In the genomic region with DNA sequence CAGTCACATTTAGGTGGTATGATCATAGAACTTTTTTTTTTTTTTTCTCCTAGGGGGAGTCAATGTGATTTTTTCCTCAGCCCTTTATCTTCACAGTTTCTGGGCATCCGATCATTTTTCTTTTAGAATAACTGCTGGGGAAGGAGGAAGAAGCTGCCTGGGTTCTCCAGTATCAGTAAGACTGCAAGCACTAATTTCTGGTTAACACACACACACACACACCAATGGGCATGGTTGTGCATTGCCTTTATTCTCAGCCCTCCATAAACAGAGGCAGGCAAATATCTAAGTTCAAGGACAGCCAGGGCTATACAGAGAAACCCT, we compare ENCODE assay signal across 10 mouse cellular contexts. TPM values are rescaled to one million over a fixed set of nuclear protein-coding genes. Genes with fewer than 3 reads are reported as not detected.
DNase-seq lines count a peak whose midpoint lies in the region; ATAC-seq and TF ChIP-seq lines count a peak whose summit lies in the region.
"Had no signal": no experiment of that assay in that cellular context is flagged by ENCODE, and none has a peak within 500 bp of the region (broad histone marks: within the 10 kb centered on the region; RNA-seq: fewer than 3 reads in every experiment).

No protein-coding gene starts in this region.

- peak overlapping the region; percentile 68 for H3K4me2 ChIP-seq in heart, embryonic 15.5 days
- H3K4me2 ChIP-seq in hindbrain, embryonic 12.5 days (replicated peaks): peak overlapping the region; percentile 74

- peak overlapping the region; percentile 90 for H3K27ac ChIP-seq in heart, embryonic 15.5 days
- peak overlapping the region; percentile 86 for H3K27ac ChIP-seq in MEL (ENCODE audit: control insufficient read depth, low read depth, low read length)
- peak overlapping the region; percentile 94; the same call in 1 of the 2 replicates for H3K27ac ChIP-seq in hindbrain, embryonic 12.5 days
- H3K27ac ChIP-seq in midbrain, embryonic 10.5 days (replicated peaks): peak overlapping the region; percentile 88

- peaks cover 19% of the 10 kb centered on the region for H3K4me1 ChIP-seq in heart, embryonic 15.5 days (replicated peaks)
- peaks cover 0 to 14% of the 10 kb centered on the region in 2 experiments; a peak in 2 of 4 replicates for H3K4me1 ChIP-seq in MEL (ENCODE audit: control insufficient read depth in 1 of 2, insufficient read depth in 2 of 2, low read length in 2 of 2)
- peaks cover 17% of the 10 kb centered on the region for H3K4me1 ChIP-seq in hindbrain, embryonic 12.5 days
- peaks cover 29% of the 10 kb centered on the region for H3K4me1 ChIP-seq in midbrain, embryonic 10.5 days

- TF ChIP-seq EP300 in MEL (IDR thresholded peaks at IDR 0.05; ENCODE audit: low read depth in 1 of 2, low read length in 2 of 2): no peak

- peak overlapping the region; percentile 45; the same call in 1 of the 2 replicates for H3K4me3 ChIP-seq in heart, embryonic 15.5 days
- H3K4me3 ChIP-seq in MEL (ENCODE audit: control insufficient read depth in 1 of 2, insufficient read depth in 1 of 2, low read depth in 2 of 2, low read length in 2 of 2): peak overlapping the region; percentile 6 to 47; a peak in 3 of 4 replicates
- peak overlapping the region; percentile 39 for H3K4me3 ChIP-seq in hindbrain, embryonic 12.5 days
- peak overlapping the region; percentile 54 for H3K4me3 ChIP-seq in midbrain, embryonic 10.5 days

- no peaks in the 10 kb centered on the region for H3K27me3 ChIP-seq in heart, embryonic 15.5 days
- H3K27me3 ChIP-seq in MEL (ENCODE audit: control insufficient read depth in 1 of 2, insufficient read depth in 2 of 2, low read length in 2 of 2): no peaks in the 10 kb centered on the region
- no peaks in the 10 kb centered on the region for H3K27me3 ChIP-seq in hindbrain, embryonic 12.5 days
- H3K27me3 ChIP-seq in midbrain, embryonic 10.5 days (ENCODE audit: low read depth, poor library complexity, severe bottlenecking): no peaks in the 10 kb centered on the region

- DNase-seq in heart, adult 11 months: no peak
- DNase-seq in MEL (ENCODE audit: low read depth, low spot score): peak; percentile 84
- no peak for DNase-seq in midbrain, embryonic 10.5 days (ENCODE audit: low spot score)
- no peak for DNase-seq in cerebellum, postnatal 14 days
- no peak for DNase-seq in frontal cortex, postnatal 25 days (ENCODE audit: low spot score in 2 of 2)
- DNase-seq: lung, adult 18-20 months had no signal

- H3K9ac ChIP-seq in heart, embryonic 15.5 days: 0 out of 2 replicates have a peak overlapping the region, but pooled peaks have one; percentile 60
- peak overlapping the region; percentile 75 for H3K9ac ChIP-seq in MEL (ENCODE audit: control insufficient read depth, low read depth, low read length, poor library complexity, severe bottlenecking)
- H3K9ac ChIP-seq in hindbrain, embryonic 12.5 days: 0 out of 2 replicates have a peak overlapping the region, but pooled peaks have one; percentile 8

- TF ChIP-seq CTCF in MEL (IDR thresholded peaks at IDR 0.05 in 2 of 3, conservative IDR thresholded peaks at IDR 0.05 in 1 of 3; ENCODE audit: control insufficient read depth in 1 of 3, insufficient read depth in 1 of 3, low read depth in 2 of 3, low read length in 3 of 3, poor library complexity in 1 of 3, severe bottlenecking in 1 of 3): no peak

- TF ChIP-seq POLR2A in MEL (IDR thresholded peaks at IDR 0.05; ENCODE audit: control insufficient read depth in 1 of 2, insufficient read depth in 1 of 2, low read depth in 1 of 2, low read length in 2 of 2, poor library complexity in 1 of 2): no peak

- no peaks in the 10 kb centered on the region for H3K79me2 ChIP-seq in MEL (ENCODE audit: control insufficient read depth, insufficient read depth, low read length, poor library complexity)

- no peak for TF ChIP-seq RAD21 in MEL (IDR thresholded peaks at IDR 0.05; ENCODE audit: low read depth, low read length)

- WGBS in heart, embryonic 15.5 days: 54% methylated on average over 1 of the region's 1 CpGs
- WGBS in hindbrain, embryonic 12.5 days: 47% methylated on average over 1 of the region's 1 CpGs
- 62% methylated on average over 1 of the region's 1 CpGs for WGBS in midbrain, embryonic 10.5 days

- H3K36me3 ChIP-seq in heart, embryonic 15.5 days: no peaks in the 10 kb centered on the region
- H3K36me3 ChIP-seq in MEL (ENCODE audit: control insufficient read depth in 1 of 2, insufficient read depth in 2 of 2, low read length in 2 of 2): peaks cover 0 to 19% of the 10 kb centered on the region in 2 experiments; a peak in 2 of 4 replicates
- H3K36me3 ChIP-seq in hindbrain, embryonic 12.5 days: no peaks in the 10 kb centered on the region
- H3K36me3 ChIP-seq in midbrain, embryonic 10.5 days: no peaks in the 10 kb centered on the region

- H3K9me3 ChIP-seq in heart, embryonic 15.5 days (replicated peaks): no peaks in the 10 kb centered on the region
- no peaks in the 10 kb centered on the region for H3K9me3 ChIP-seq in MEL (replicated peaks; ENCODE audit: insufficient read depth, low read length)
- no peaks in the 10 kb centered on the region for H3K9me3 ChIP-seq in hindbrain, embryonic 12.5 days (replicated peaks)
- no peaks in the 10 kb centered on the region for H3K9me3 ChIP-seq in midbrain, embryonic 10.5 days (replicated peaks)

- no peak for ATAC-seq in heart, embryonic 15.5 days (replicated peaks; ENCODE audit: insufficient number of reproducible peaks, insufficient read depth, low FRiP score, low read depth)
- no peak for ATAC-seq in hindbrain, embryonic 12.5 days (ENCODE audit: low FRiP score)
- ATAC-seq in cerebellum, adult (ENCODE audit: insufficient number of reproducible peaks, low FRiP score, low TSS enrichment): no peak

TF ChIP-seq in MEL, 35 proteins besides CTCF, POLR2A, EP300 and RAD21:
- no peak for TF ChIP-seq CHD1 (IDR thresholded peaks at IDR 0.05; ENCODE audit: low read depth, low read length)
- no peak for TF ChIP-seq E2F4 (IDR thresholded peaks at IDR 0.05; ENCODE audit: borderline replicate concordance, low read depth, low read length)
- TF ChIP-seq ZMIZ1 (IDR thresholded peaks at IDR 0.05; ENCODE audit: low read depth, low read length): no peak
- TF ChIP-seq ETS1 (IDR thresholded peaks at IDR 0.05; ENCODE audit: low read depth, low read length): no peak
- no peak for TF ChIP-seq ZKSCAN1 (IDR thresholded peaks at IDR 0.05; ENCODE audit: low read depth, low read length)
- no peak for TF ChIP-seq POLR2AphosphoS5 (IDR thresholded peaks at IDR 0.05; ENCODE audit: borderline replicate concordance, low read depth, low read length)
- no peak for TF ChIP-seq SMC3 (IDR thresholded peaks at IDR 0.05; ENCODE audit: low read depth, low read length)
- TF ChIP-seq MYC (IDR thresholded peaks at IDR 0.05; ENCODE audit: low read depth, low read length): no peak
- TF ChIP-seq MAX (IDR thresholded peaks at IDR 0.05; ENCODE audit: low read length): no peak
- no peak for TF ChIP-seq MAZ (IDR thresholded peaks at IDR 0.05; ENCODE audit: low read depth, low read length)
- no peak for TF ChIP-seq GABPA (IDR thresholded peaks at IDR 0.05; ENCODE audit: low read depth, low read length)
- TF ChIP-seq NELFE (IDR thresholded peaks at IDR 0.05; ENCODE audit: low read depth, low read length): no peak
- TF ChIP-seq ZC3H11A (IDR thresholded peaks at IDR 0.05; ENCODE audit: low read depth, low read length): no peak

RNA-seq across cellular contexts. Expression of a gene that starts 1.2 kb away (rescaled TPM):
- 0.50 and 0.74 TPM in 2 replicates for polyA plus RNA-seq in heart, embryonic 15.5 days (2015; fragmentation: Nextera tagmentation; extraction: Ambion mirVana)
- total RNA-seq in MEL (2012; rRNA removed): 123 and 153 TPM in 2 replicates
- polyA plus RNA-seq in MEL (2012; ENCODE audit: insufficient read depth in 1 of 2, insufficient read length in 2 of 2, low read depth in 1 of 2, low replicate concordance in 2 of 2, missing spikeins in 1 of 2): under 1 TPM in 1 of 2 experiments, not detected in 1; 0.15 TPM
- 0.72 and 0.93 TPM in 2 replicates for polyA plus RNA-seq in hindbrain, embryonic 12.5 days (2016; fragmentation: Nextera tagmentation; extraction: Ambion mirVana)
- polyA plus RNA-seq in midbrain, embryonic 10.5 days (2016; fragmentation: Nextera tagmentation; extraction: Ambion mirVana): 1.3 TPM in 2 replicates

RNA-seq across cellular contexts. Expression of a gene that starts 1.4 kb away (rescaled TPM):
- polyA plus RNA-seq in heart, embryonic 15.5 days (2015; fragmentation: Nextera tagmentation; extraction: Ambion mirVana): 51.8 and 52.1 TPM in 2 replicates
- total RNA-seq in MEL (2012; rRNA removed): 694 and 982 TPM in 2 replicates
- polyA plus RNA-seq in MEL (2012; ENCODE audit: insufficient read depth in 1 of 2, insufficient read length in 2 of 2, low read depth in 1 of 2, low replicate concordance in 2 of 2, missing spikeins in 1 of 2): 1 to 10 TPM in 1 of 2 experiments, not detected in 1; 3.1 TPM
- 25.1 and 26.1 TPM in 2 replicates for polyA plus RNA-seq in hindbrain, embryonic 12.5 days (2016; fragmentation: Nextera tagmentation; extraction: Ambion mirVana)
- polyA plus RNA-seq in midbrain, embryonic 10.5 days (2016; fragmentation: Nextera tagmentation; extraction: Ambion mirVana): 22.1 and 23.9 TPM in 2 replicates

RNA-seq across cellular contexts. Expression of a gene that starts 13.0 kb away (rescaled TPM):
- polyA plus RNA-seq in heart, embryonic 15.5 days (2015; fragmentation: Nextera tagmentation; extraction: Ambion mirVana): 0.14 TPM in 1 of 2 replicates, not detected in the other
- 2.7 and 6.3 TPM in 2 replicates for total RNA-seq in MEL (2012; rRNA removed)
- not detected for polyA plus RNA-seq in MEL (2012; ENCODE audit: insufficient read depth in 1 of 2, insufficient read length in 2 of 2, low read depth in 1 of 2, low replicate concordance in 2 of 2, missing spikeins in 1 of 2)
- not detected in 2 replicates for polyA plus RNA-seq in hindbrain, embryonic 12.5 days (2016; fragmentation: Nextera tagmentation; extraction: Ambion mirVana)
- not detected in 2 replicates for polyA plus RNA-seq in midbrain, embryonic 10.5 days (2016; fragmentation: Nextera tagmentation; extraction: Ambion mirVana)
- polyA plus RNA-seq: cortical plate, adult 2 months had no signal

RNA-seq across cellular contexts. Expression of a gene that starts 15.7 kb away (rescaled TPM):
- polyA plus RNA-seq in heart, embryonic 15.5 days (2015; fragmentation: Nextera tagmentation; extraction: Ambion mirVana): 2.4 and 2.7 TPM in 2 replicates
- 1,967 and 2,008 TPM in 2 replicates for total RNA-seq in MEL (2012; rRNA removed)
- 1 to 10 TPM in 1 of 2 experiments, not detected in 1; 4.1 TPM for polyA plus RNA-seq in MEL (2012; ENCODE audit: insufficient read depth in 1 of 2, insufficient read length in 2 of 2, low read depth in 1 of 2, low replicate concordance in 2 of 2, missing spikeins in 1 of 2)
- polyA plus RNA-seq in hindbrain, embryonic 12.5 days (2016; fragmentation: Nextera tagmentation; extraction: Ambion mirVana): 3.6 and 4.2 TPM in 2 replicates
- polyA plus RNA-seq in midbrain, embryonic 10.5 days (2016; fragmentation: Nextera tagmentation; extraction: Ambion mirVana): 4.9 and 5.1 TPM in 2 replicates

RNA-seq across cellular contexts. Expression of a gene that starts 28.1 kb away (rescaled TPM):
- polyA plus RNA-seq in heart, embryonic 15.5 days (2015; fragmentation: Nextera tagmentation; extraction: Ambion mirVana): 10.3 and 13.6 TPM in 2 replicates
- total RNA-seq in MEL (2012; rRNA removed): not detected in 2 replicates
- not detected for polyA plus RNA-seq in MEL (2012; ENCODE audit: insufficient read depth in 1 of 2, insufficient read length in 2 of 2, low read depth in 1 of 2, low replicate concordance in 2 of 2, missing spikeins in 1 of 2)
- polyA plus RNA-seq in hindbrain, embryonic 12.5 days (2016; fragmentation: Nextera tagmentation; extraction: Ambion mirVana): 4.9 and 5.2 TPM in 2 replicates
- polyA plus RNA-seq in midbrain, embryonic 10.5 days (2016; fragmentation: Nextera tagmentation; extraction: Ambion mirVana): 2.3 and 2.5 TPM in 2 replicates

Comparison
In these comparisons a context has a peak if more than half of its experiments do, and no peak if none do; other contexts are left out.
1. H3K9ac ChIP-seq: peak in every context shown above with its lines; median percentile 75 in MEL; 60 in heart, embryonic 15.5 days; 8 in hindbrain, embryonic 12.5 days.